Mouse (Mus musculus) hindbrain, embryonic 16.5 days (tissue): ENCODE results near the gene Pak4. TPM values are rescaled to one million over a fixed set of nuclear protein-coding genes. Genes with fewer than 3 reads are reported as not detected.
"Not testable (repeated sequence)": the region's sequence is repeated elsewhere in the genome, so short reads cannot be mapped to it uniquely, and the experiment has no call there.

Experiments used
- ATAC-seq: fragments of 200-750 bp; cut with Nextera tagmentation; 2 replicates; pipeline ENCODE4 v1.8.0; 2017; ENCODE audit warnings: moderate TSS enrichment, moderate library complexity
- H3K27ac ChIP-seq: fragments of 300-500 bp; sonication (generic); 2 replicates; pipeline ENCODE4 v1.5.1; 2014; ENCODE audit warnings: low read depth, mild to moderate bottlenecking, control low read depth, low read length, moderate library complexity
- H3K27me3 ChIP-seq: fragments of 300-500 bp; sonication (generic); replicated peaks from 2 replicates; pipeline ENCODE4 v1.6.1; 2014; ENCODE audit warnings: low read length; ENCODE audit not compliant: control insufficient read depth, insufficient read depth
- H3K36me3 ChIP-seq: fragments of 300-500 bp; sonication (generic); 2 replicates; pipeline ENCODE4 v1.6.1; 2014; ENCODE audit warnings: mild to moderate bottlenecking, low read length, moderate library complexity, mixed read lengths; ENCODE audit not compliant: control insufficient read depth, insufficient read depth
- H3K4me1 ChIP-seq: fragments of 300-500 bp; sonication (generic); 2 replicates; pipeline ENCODE4 v1.6.1; 2014; ENCODE audit warnings: low read depth, low read length; ENCODE audit not compliant: control insufficient read depth, insufficient read depth
- H3K4me2 ChIP-seq: fragments of 300-500 bp; sonication (generic); 2 replicates; pipeline ENCODE4 v1.6.1; 2014; ENCODE audit warnings: mild to moderate bottlenecking, low read length, control low read depth, moderate library complexity
- H3K4me3 ChIP-seq: fragments of 300-500 bp; sonication (generic); 2 replicates; pipeline ENCODE4 v1.5.1; 2014; ENCODE audit warnings: mild to moderate bottlenecking, low read length, control low read depth, moderate library complexity
- H3K9ac ChIP-seq: fragments of 300-500 bp; sonication (generic); 2 replicates; pipeline ENCODE4 v1.6.1; 2014; ENCODE audit warnings: low read depth, mild to moderate bottlenecking, control low read depth, low read length, moderate library complexity
- H3K9me3 ChIP-seq: fragments of 300-500 bp; sonication (generic); 2 replicates; pipeline ENCODE4 v1.6.1; 2014; ENCODE audit warnings: mild to moderate bottlenecking, low read length, moderate library complexity; ENCODE audit not compliant: control insufficient read depth
- WGBS: fragments of 180-500 bp; shearing (Covaris S2); extraction: QIAGEN DNeasy Blood & Tissue Kit; methylation state at CpG from one replicate; pipeline ENCODE4 v1.1.7; 2014; 5-methylcytosine and 5-hydroxymethylcytosine counted together
- polyA plus RNA-seq: library from polyadenylated mRNA; unstranded; fragments of >200 nt; fragmentation: Nextera tagmentation; extraction: Ambion mirVana; gene quantifications from 2 replicates; pipeline ENCODE4 v1.2.1, GENCODE M21; 2015

The Pak4 gene
- polyA plus RNA-seq, 1 experiment from 2014 or later = 18.2 TPM

DNA sequence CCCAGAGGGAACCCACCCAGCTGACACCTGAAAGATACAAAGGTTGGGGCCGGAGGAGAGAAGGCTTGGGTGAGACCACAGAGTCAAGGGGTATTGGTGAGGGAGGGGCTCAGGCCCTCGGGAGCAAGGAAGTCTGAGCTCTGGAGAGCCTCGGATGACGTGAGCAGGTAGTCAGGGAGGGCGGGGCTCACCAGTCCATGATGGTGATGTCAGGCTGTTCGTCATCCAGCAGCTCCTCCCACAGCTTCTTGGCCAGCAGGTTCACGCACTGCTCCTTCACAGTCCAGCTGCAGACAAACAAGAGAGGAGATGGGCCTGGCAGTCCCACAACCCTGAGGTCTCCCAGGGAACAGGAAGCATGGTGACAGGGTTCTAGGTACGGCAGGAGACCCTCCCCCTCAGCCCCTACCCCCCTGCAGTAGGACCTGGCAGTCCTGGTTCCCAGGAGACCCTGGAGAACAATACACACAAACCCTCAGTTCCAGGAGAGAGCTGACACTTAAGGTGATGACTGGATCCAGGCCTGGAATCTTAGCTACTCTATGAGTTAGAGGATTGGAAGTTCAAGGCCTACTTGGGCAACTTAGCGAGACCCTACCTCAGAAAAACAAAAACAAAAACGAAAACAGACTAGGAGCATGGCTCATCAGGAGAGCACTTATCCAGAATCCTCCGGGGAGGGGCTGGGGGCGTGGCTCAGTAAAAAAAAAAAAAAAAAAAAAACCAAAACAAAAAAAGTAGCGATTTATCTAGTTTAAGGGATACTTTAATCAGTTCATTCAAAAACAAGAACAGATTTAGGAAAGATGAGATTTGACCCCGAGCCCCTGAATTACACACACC is 52.7 kb downstream of the Pak4 start:
- Histone ChIP-seq H3K27me3 (peaks cover 20% of the 10 kb centered on the region), H3K36me3 (no peaks in the 10 kb centered on the region), H3K4me1 (peaks cover 15% of the 10 kb centered on the region), H3K4me3 (no peak overlapping the region), H3K9ac (no peak overlapping the region), H3K4me2 (no peak overlapping the region), H3K27ac (no peak overlapping the region), H3K9me3 (no peaks in the 10 kb centered on the region)
- no peak for ATAC-seq
- 27% methylated on average over 14 of the region's 14 CpGs for WGBS

DNA sequence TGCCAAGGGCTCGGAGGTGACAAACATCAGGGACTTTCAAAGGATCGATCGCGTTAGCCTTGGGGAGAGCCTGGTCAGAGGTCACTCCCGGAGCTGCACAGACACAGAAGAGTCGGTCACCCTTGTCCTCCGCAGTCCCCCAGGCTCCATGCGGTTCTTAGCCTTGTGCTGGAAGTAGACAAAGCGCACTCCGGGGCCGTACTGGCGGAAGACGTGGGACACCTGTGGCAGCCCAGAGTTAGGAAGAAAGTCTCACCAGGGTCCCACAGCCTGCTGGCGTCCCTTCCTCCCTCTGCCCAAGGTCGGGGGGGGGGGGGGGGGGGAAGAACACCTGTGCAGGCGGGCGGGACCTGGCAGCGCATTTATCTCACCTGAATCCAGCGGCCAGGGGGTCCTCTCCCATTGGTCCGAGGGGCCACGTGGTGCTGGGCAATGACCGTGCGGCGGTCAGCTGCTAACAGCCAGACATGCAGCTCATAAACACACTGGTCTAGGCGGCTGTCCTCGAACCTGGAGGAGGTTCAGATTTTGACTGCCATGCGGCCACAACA is 53.9 kb downstream of the Pak4 start:
- no peak for ATAC-seq
- no peak overlapping the region; the same call in 1 of the 2 replicates for H3K9ac ChIP-seq
- H3K4me3 ChIP-seq = peak overlapping the region; percentile 29

DNA sequence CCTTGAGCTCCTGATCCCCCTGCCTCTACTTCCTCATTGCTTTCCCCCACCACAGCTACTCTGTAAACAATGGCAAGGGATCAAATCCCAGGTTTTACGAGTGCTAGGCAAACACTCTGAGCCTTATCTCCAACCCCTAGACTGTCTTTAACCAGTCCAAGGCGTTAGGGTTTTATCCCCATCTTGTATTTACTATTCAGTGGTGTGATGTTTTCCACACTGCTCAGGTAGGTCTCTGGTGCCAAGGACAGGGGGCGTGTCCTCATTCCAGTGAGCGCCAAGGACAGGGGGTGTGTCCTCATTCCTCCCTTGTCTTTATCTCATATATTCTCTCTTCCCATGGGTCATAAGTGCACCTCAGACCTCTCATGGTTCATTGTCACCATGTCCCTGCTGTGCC is 57.5 kb downstream of the Pak4 start, which contains the start of gene Sycn:
TSS of gene Sycn (plus strand) at position 360 of the 400 bp plus-strand sequence.
- Histone ChIP-seq H3K36me3 (no peaks in the 10 kb centered on the region), H3K9ac (no peak within 1 kb of the TSS), H3K4me2 (no peak within 1 kb of the TSS), H3K4me1 (peaks cover 5% of the 10 kb centered on the region; the same call in 1 of the 2 replicates), H3K27ac (no peak within 1 kb of the TSS), H3K4me3 (no peak within 1 kb of the TSS), H3K27me3 (peaks cover 14% of the 10 kb centered on the region), H3K9me3 (no peaks in the 10 kb centered on the region)
- WGBS = 79% methylated on average over 4 of the region's 4 CpGs
- no peak for ATAC-seq

More for the DNA sequence above, 53.9 kb downstream of the Pak4 start:
- Histone ChIP-seq H3K36me3 (no peaks in the 10 kb centered on the region), H3K4me1 (peaks cover 15% of the 10 kb centered on the region), H3K27me3 (peaks cover 20% of the 10 kb centered on the region), H3K27ac (no peak overlapping the region), H3K9me3 (no peaks in the 10 kb centered on the region), H3K4me2 (peak overlapping the region; percentile 62)
- 4% methylated on average over 22 of the region's 27 CpGs for WGBS

DNA sequence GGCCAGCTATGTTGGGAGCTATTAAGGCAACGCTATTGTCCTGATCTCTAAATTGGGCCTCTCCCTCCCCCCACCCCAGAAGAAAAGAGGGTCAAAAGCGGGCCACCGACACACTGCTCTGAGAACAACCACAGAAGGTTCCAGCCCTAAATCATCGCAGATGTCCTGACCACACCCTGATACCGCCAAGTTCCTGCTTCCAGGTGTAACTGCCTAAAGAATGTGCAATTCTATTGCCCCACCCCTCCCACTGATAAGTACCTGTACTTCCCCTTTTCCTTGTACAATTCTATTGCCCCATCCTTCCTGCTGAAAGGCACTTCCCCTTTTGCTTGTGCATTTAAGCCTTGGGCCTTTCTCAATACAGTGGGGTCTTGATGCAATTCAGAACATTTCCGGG is 59.1 kb downstream of the Pak4 start:
- not testable (repeated sequence) for H3K9ac ChIP-seq, H3K27me3 ChIP-seq, H3K9me3 ChIP-seq, H3K4me3 ChIP-seq, H3K4me1 ChIP-seq, H3K4me2 ChIP-seq, H3K27ac ChIP-seq, ATAC-seq, H3K36me3 ChIP-seq
- 90% methylated on average over 6 of the region's 6 CpGs for WGBS

- no peak overlapping the region for H3K9ac ChIP-seq
- H3K4me1 ChIP-seq = no peaks in the 10 kb centered on the region
- 83% methylated on average over 8 of the region's 8 CpGs for WGBS
- H3K4me3 ChIP-seq = no peak overlapping the region
- H3K4me2 ChIP-seq = no peak overlapping the region
- no peaks in the 10 kb centered on the region for H3K27me3 ChIP-seq
- ATAC-seq = no peak
- H3K9me3 ChIP-seq = no peaks in the 10 kb centered on the region
- no peak overlapping the region for H3K27ac ChIP-seq
- no peaks in the 10 kb centered on the region for H3K36me3 ChIP-seq
Observed at GRCm38 (mm10) chr7:28532005-28532404, 66.0 kb downstream of the Pak4 start.

- 8% methylated on average over 19 of the region's 19 CpGs for WGBS
- ATAC-seq = no peak
- no peaks in the 10 kb centered on the region for H3K4me1 ChIP-seq
- H3K4me3 ChIP-seq = no peak overlapping the region
- H3K9me3 ChIP-seq = no peaks in the 10 kb centered on the region
- H3K27ac ChIP-seq = no peak overlapping the region
- no peaks in the 10 kb centered on the region for H3K36me3 ChIP-seq
- no peaks in the 10 kb centered on the region for H3K27me3 ChIP-seq
- H3K9ac ChIP-seq = no peak overlapping the region
- no peak overlapping the region for H3K4me2 ChIP-seq
Observed at GRCm38 (mm10) chr7:28527922-28528719, 69.9 kb downstream of the Pak4 start.

DNA sequence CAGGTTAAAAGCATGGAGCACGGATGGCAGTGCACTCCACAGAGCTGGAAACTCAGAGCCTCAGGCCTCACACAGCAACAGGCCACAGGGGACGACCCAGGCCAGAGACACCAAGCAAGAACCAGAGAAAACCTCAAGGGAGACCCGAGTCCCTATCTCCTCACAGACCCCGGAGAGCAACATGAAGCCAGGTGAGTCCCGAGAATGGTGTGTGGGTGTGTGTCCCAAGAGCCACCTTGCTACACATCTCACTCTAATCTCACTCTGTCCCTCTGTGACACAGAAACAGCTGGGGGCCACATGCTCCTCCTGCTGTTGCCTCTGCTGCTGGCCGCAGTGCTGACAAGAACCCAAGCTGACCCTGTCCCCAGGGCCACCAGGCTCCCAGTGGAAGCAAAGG is 75.4 kb downstream of the Pak4 start, which contains the start of gene Ifnl3:
TSS of gene Ifnl3 (plus strand) at position 301 of the 400 bp plus-strand sequence.
- not testable (repeated sequence) for H3K27me3 ChIP-seq, H3K4me3 ChIP-seq, H3K4me2 ChIP-seq, H3K9me3 ChIP-seq, H3K4me1 ChIP-seq, H3K9ac ChIP-seq, ATAC-seq, H3K27ac ChIP-seq, H3K36me3 ChIP-seq
- 79% methylated on average over 5 of the region's 6 CpGs for WGBS

DNA sequence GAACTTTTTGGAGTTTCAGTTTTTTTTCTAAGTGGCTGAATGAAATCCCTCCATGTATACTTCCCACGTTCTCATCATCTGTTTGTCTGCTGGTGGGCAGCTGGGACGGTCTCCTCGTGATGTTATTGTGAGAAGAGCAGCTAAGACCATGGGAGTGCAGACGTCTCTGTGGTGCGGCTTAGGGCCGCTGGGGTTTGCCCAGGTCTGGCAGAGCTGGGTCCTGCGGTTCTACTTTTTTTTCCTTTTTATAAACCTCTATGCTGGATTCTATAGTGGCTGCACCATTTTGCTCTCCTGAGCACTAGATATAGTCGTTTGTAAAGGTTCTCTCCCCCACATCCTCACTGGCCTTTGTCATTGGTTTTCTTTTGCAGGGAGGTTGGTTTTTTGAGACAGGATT is 86.5 kb downstream of the Pak4 start:
- no peaks in the 10 kb centered on the region for H3K4me1 ChIP-seq
- no peak for ATAC-seq
- WGBS = 73% methylated on average over 8 of the region's 8 CpGs

More for the DNA sequence above, 86.5 kb downstream of the Pak4 start:
- Histone ChIP-seq H3K27me3 (no peaks in the 10 kb centered on the region), H3K4me2 (no peak overlapping the region), H3K27ac (no peak overlapping the region), H3K36me3 (no peaks in the 10 kb centered on the region), H3K4me3 (no peak overlapping the region), H3K9me3 (no peaks in the 10 kb centered on the region), H3K9ac (no peak overlapping the region)
